Mouse (Mus musculus) kidney, adult 2 months (tissue): ENCODE results near the gene Lhb.
A peak's percentile ranks its signal among the peaks of the same experiment; 100 is the strongest.

Source experiments
- CTCF ChIP-seq: fragments of 200-500 bp; conservative IDR thresholded peaks from 2 replicates; pipeline ENCODE4 v1.5.1; 2011; ENCODE audit warnings: low read depth, mild to moderate bottlenecking, control low read depth, low read length, moderate library complexity, mixed read lengths; ENCODE audit not compliant: insufficient read depth, insufficient read length
- POLR2A ChIP-seq: fragments of 200-500 bp; IDR thresholded peaks from one replicate; pipeline ENCODE4 v1.6.1; 2011; ENCODE audit warnings: low read depth, low read length, control low read depth

DNA sequence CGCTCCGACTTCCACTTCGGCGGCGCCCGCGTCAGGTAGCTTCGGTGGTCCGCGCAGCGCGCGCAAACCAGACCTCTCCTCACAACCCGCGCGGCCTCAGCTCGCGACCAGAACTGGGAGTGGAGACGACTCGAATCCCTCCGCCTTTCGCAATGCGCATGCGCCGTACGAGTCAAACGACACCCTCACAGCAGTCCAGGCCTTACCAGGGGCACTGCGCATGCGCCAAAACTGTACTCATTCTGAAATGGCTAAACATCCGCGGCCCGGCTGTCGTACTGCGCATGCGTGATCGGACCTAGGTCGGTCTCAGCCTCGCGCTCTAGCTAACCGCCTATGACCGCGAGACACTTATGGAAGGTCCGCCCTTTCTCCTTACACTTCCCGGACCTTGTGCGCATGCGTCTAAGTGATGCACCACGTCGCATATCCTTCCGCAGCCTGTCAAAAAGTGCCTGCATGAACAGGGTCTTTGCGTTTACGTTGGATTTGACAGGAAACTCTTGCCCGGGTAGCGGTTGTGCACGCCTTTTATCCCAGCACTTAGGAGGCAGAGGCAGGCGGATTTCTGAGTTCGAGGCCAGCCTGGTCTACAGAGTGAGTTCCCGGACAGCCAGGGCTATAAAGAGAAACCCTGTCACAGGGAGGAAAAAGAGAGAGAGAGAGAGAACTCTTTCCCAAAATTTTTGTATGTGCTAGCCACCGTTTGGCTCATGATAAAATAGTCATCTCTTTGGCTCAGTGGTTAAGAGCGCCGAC lies 24.9 kb upstream of the Lhb start, which contains the start of gene Snrnp70:
- peak; percentile 92 for TF ChIP-seq POLR2A
- no peak for TF ChIP-seq CTCF
